ENCODE assay signal across 8 mouse cellular contexts in the genomic region with DNA sequence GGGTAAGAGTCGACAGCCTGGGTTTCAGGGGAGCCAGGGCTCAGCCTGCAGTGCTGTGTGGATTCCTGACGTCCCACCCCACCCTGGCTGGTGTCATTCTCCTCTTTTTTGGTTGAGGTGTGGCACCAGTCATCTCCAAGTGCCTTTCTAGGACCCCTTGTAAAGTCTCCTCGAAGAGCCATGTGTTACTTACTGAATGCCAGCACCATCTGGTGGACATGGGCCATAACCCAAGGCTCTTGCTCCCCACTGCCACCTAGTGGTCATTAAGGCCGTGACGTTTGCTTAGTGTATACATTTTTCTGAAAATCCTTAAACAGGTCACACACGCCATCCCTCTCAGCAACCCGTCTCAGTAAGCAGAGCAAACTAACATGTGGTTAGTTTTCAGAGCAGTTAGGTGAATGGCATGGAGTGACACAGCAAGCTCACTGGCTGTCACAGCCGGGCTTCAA. TPM values are rescaled to one million over a fixed set of nuclear protein-coding genes. Genes with fewer than 3 reads are reported as not detected.
DNase-seq lines count a peak whose midpoint lies in the region; ATAC-seq and TF ChIP-seq lines count a peak whose summit lies in the region.

No protein-coding gene starts in this region.

- peak; percentile 99 for TF ChIP-seq CTCF in heart, adult 2 months (IDR thresholded peaks at IDR 0.05)

- H3K27me3 ChIP-seq in heart, adult 2 months (ENCODE audit: control insufficient read depth, insufficient read depth, low read length) = no peaks in the 10 kb centered on the region
- no peaks in the 10 kb centered on the region for H3K27me3 ChIP-seq in limb, embryonic 13.5 days
- no peaks in the 10 kb centered on the region for H3K27me3 ChIP-seq in midbrain, embryonic 16.5 days (ENCODE audit: control insufficient read depth, insufficient read depth, low read depth, low read length)

- H3K4me2 ChIP-seq in limb, embryonic 13.5 days (replicated peaks) = no peak overlapping the region
- H3K4me2 ChIP-seq in midbrain, embryonic 16.5 days (ENCODE audit: low read length) = no peak overlapping the region

- H3K79me2 ChIP-seq in heart, adult 2 months (replicated peaks; ENCODE audit: control insufficient read depth, insufficient read depth, low read length) = no peaks in the 10 kb centered on the region

- no peaks in the 10 kb centered on the region for H3K4me1 ChIP-seq in heart, adult 2 months (ENCODE audit: control insufficient read depth, insufficient read depth, low read length)
- H3K4me1 ChIP-seq in limb, embryonic 13.5 days = no peaks in the 10 kb centered on the region
- no peaks in the 10 kb centered on the region for H3K4me1 ChIP-seq in midbrain, embryonic 16.5 days (ENCODE audit: control insufficient read depth, insufficient read depth, low read length)

- no peak overlapping the region for H3K4me3 ChIP-seq in heart, adult 2 months
- no peak overlapping the region for H3K4me3 ChIP-seq in limb, embryonic 13.5 days
- no peak overlapping the region for H3K4me3 ChIP-seq in midbrain, embryonic 16.5 days (ENCODE audit: low read depth, low read length)

- intact Hi-C loops in heart, adult 2 months (cut with DNase I) = loop anchor here (2.0 kb wide), 1 partner anchor 208 kb away; a partner anchor contains a TSS

- no peaks in the 10 kb centered on the region for H3K9me3 ChIP-seq in limb, embryonic 13.5 days
- H3K9me3 ChIP-seq in midbrain, embryonic 16.5 days (replicated peaks; ENCODE audit: control insufficient read depth, low read length, poor library complexity, severe bottlenecking) = no peaks in the 10 kb centered on the region

- WGBS in heart, adult 2 months = 21% methylated on average over 8 of the region's 8 CpGs
- 17% methylated on average over 8 of the region's 8 CpGs for WGBS in limb, embryonic 13.5 days
- WGBS in midbrain, embryonic 16.5 days = 21% methylated on average over 8 of the region's 8 CpGs

- TF ChIP-seq POLR2A in heart, adult 2 months (IDR thresholded peaks at IDR 0.05; ENCODE audit: insufficient read depth, low read depth, low read length) = no peak

- no peaks in the 10 kb centered on the region for H3K36me3 ChIP-seq in heart, adult 2 months (ENCODE audit: control insufficient read depth, insufficient read depth, low read length)
- H3K36me3 ChIP-seq in limb, embryonic 13.5 days = no peaks in the 10 kb centered on the region
- H3K36me3 ChIP-seq in midbrain, embryonic 16.5 days (ENCODE audit: control insufficient read depth, insufficient read depth, low read length) = no peaks in the 10 kb centered on the region

- peak; percentile 76 for ATAC-seq in limb, embryonic 13.5 days (ENCODE audit: low FRiP score, low read depth)
- ATAC-seq in midbrain, embryonic 16.5 days = peak; percentile 81

- no peak overlapping the region for H3K27ac ChIP-seq in heart, adult 2 months
- H3K27ac ChIP-seq in limb, embryonic 13.5 days = no peak overlapping the region
- H3K27ac ChIP-seq in midbrain, embryonic 16.5 days (ENCODE audit: low read length) = no peak overlapping the region

- peak; percentile 97 for DNase-seq in 3T3-L1 (ENCODE audit: low read depth, low spot score)
- DNase-seq in adrenal gland, adult 2 months = peak; percentile 67
- DNase-seq in embryo, embryonic 11 days = peak; percentile 90
- DNase-seq in heart, adult 2 months = peak; percentile 71 to 73
- peak; percentile 85 for DNase-seq in kidney, adult 9 months
- DNase-seq in spleen, postnatal 36 days (ENCODE audit: low spot score in 2 of 2) = peak; percentile 47 to 66

- TF ChIP-seq EP300 in heart, adult 2 months (IDR thresholded peaks at IDR 0.05; ENCODE audit: insufficient read depth, low read depth, low read length) = peak; percentile 82; the same call in 1 of the 2 replicates

- no peak overlapping the region for H3K9ac ChIP-seq in heart, adult 2 months (ENCODE audit: low read depth, low read length)
- no peak overlapping the region for H3K9ac ChIP-seq in limb, embryonic 13.5 days
- H3K9ac ChIP-seq in midbrain, embryonic 16.5 days (ENCODE audit: low read depth, low read length) = no peak overlapping the region

RNA-seq across cellular contexts. Expression of a gene that starts 10.3 kb away (rescaled TPM):
- total RNA-seq in adrenal gland, adult 2 months (2021) = 10 to 100 TPM; 23.6 to 27.1 TPM
- polyA plus RNA-seq in adrenal gland, adult 2 months (2012; rRNA removed) = 23.1 and 24.4 TPM in 2 replicates
- 10 to 100 TPM; 24.1 to 25.5 TPM for total RNA-seq in heart, adult 2 months (2021)
- 14.0 and 20.9 TPM in 2 replicates for polyA plus RNA-seq in heart, adult 2 months (2012; rRNA removed)
- polyA plus RNA-seq in limb, embryonic 13.5 days (2015; fragmentation: Nextera tagmentation; extraction: Ambion mirVana) = 11.7 and 14.3 TPM in 2 replicates
- 41.2 and 44.1 TPM in 2 replicates for polyA plus RNA-seq in midbrain, embryonic 16.5 days (2015; fragmentation: Nextera tagmentation; extraction: Ambion mirVana)
